Mouse (Mus musculus): ENCODE results near the gene Metrn. TPM values are rescaled to one million over a fixed set of nuclear protein-coding genes. Genes with fewer than 3 reads are reported as not detected.

The Metrn gene
- total RNA-seq, 2 experiments from 2014 or later, result 82.0 to 86.9 TPM

- no peak for DNase-seq (ENCODE audit: low spot score in 2 of 2)
These were observed 34.7 kb upstream of the Metrn start for GRCm38 (mm10) chr17:25831451-25832281.

- DNase-seq (ENCODE audit: low spot score in 2 of 2), result no peak
These were observed 34.0 kb upstream of the Metrn start for GRCm38 (mm10) chr17:25830806-25831431.

GRCm38 (mm10) chr17:25830200-25830753 lies 33.3 kb upstream of the Metrn start:
- DNase-seq (ENCODE audit: low spot score in 2 of 2), result no peak

- DNase-seq (ENCODE audit: low spot score in 2 of 2), result no peak
These were observed 32.7 kb upstream of the Metrn start for GRCm38 (mm10) chr17:25829558-25830017.

GRCm38 (mm10) chr17:25828712-25829557 lies 32.0 kb upstream of the Metrn start, which contains the start of gene Jmjd8:
Gene Jmjd8, plus strand, starts transcription at chr17:25828867.
- peak; percentile 84 to 85 for DNase-seq (ENCODE audit: low spot score in 2 of 2)

- no peak for DNase-seq (ENCODE audit: low spot score in 2 of 2)
These were observed 31.3 kb upstream of the Metrn start for GRCm38 (mm10) chr17:25828223-25828594.

GRCm38 (mm10) chr17:25827546-25828222 lies 30.7 kb upstream of the Metrn start:
- no peak for DNase-seq (ENCODE audit: low spot score in 2 of 2)

- no peak for DNase-seq (ENCODE audit: low spot score in 2 of 2)
These were observed 30.1 kb upstream of the Metrn start for GRCm38 (mm10) chr17:25827011-25827410.

GRCm38 (mm10) chr17:25825984-25826570 lies 29.1 kb upstream of the Metrn start:
- no peak for DNase-seq (ENCODE audit: low spot score in 2 of 2)

- DNase-seq (ENCODE audit: low spot score in 2 of 2), result no peak
These were observed 28.4 kb upstream of the Metrn start for GRCm38 (mm10) chr17:25825311-25825710.

GRCm38 (mm10) chr17:25824362-25825142 lies 27.6 kb upstream of the Metrn start:
- no peak for DNase-seq (ENCODE audit: low spot score in 2 of 2)

- peak; percentile 78 to 90 for DNase-seq (ENCODE audit: low spot score in 2 of 2)
These were observed 26.5 kb upstream of the Metrn start, which contains the start of gene Wdr24 for GRCm38 (mm10) chr17:25823452-25823851. Gene Wdr24, plus strand, starts transcription at chr17:25823627.

GRCm38 (mm10) chr17:25818851-25819780 lies 22.2 kb upstream of the Metrn start:
- no peak for DNase-seq (ENCODE audit: low spot score in 2 of 2)

- no peak for DNase-seq (ENCODE audit: low spot score in 2 of 2)
These were observed 20.7 kb upstream of the Metrn start for GRCm38 (mm10) chr17:25817662-25818061.

- peak; percentile 70 to 80 for DNase-seq (ENCODE audit: low spot score in 2 of 2)
These were observed 16.5 kb upstream of the Metrn start for GRCm38 (mm10) chr17:25813471-25813870.

GRCm38 (mm10) chr17:25810890-25811289 lies 14.0 kb upstream of the Metrn start:
- DNase-seq (ENCODE audit: low spot score in 2 of 2), result no peak

GRCm38 (mm10) chr17:25809606-25810340 lies 12.8 kb upstream of the Metrn start:
- no peak for DNase-seq (ENCODE audit: low spot score in 2 of 2)
